Mouse (Mus musculus) cerebellum, postnatal 10 days (tissue): ENCODE results near the gene Galnt10.
A peak's percentile ranks its signal among the peaks of the same experiment; 100 is the strongest.
"Not testable (repeated sequence)": the region's sequence is repeated elsewhere in the genome, so short reads cannot be mapped to it uniquely, and the experiment has no call there.

Source experiments
- DNase-seq, 2 experiments: peaks; one replicate each; pipeline ENCODE4 v3.0.0; 2021; ENCODE audit warnings: mixed read lengths in 2 of 2

The Galnt10 gene

DNA sequence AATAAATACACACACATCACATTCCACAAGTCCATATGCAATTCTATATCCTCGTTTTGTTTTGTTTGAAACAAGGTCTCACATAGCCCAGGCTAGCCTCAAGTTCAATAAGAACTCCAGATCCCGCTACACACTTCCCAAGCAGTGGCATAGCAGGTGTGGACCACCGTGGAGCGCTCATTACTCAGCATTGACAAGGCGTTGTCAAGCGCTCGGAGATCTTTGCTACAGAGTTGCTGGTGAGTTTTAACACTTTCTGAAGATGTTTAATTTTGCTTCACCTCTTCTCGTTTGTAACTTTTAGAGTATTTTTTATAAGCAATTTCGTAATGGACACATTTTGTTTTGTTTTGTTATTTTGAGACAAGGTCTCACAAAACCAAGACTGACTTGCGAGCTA, 154.2 kb downstream of the Galnt10 start:
- DNase-seq, result no peak

DNA sequence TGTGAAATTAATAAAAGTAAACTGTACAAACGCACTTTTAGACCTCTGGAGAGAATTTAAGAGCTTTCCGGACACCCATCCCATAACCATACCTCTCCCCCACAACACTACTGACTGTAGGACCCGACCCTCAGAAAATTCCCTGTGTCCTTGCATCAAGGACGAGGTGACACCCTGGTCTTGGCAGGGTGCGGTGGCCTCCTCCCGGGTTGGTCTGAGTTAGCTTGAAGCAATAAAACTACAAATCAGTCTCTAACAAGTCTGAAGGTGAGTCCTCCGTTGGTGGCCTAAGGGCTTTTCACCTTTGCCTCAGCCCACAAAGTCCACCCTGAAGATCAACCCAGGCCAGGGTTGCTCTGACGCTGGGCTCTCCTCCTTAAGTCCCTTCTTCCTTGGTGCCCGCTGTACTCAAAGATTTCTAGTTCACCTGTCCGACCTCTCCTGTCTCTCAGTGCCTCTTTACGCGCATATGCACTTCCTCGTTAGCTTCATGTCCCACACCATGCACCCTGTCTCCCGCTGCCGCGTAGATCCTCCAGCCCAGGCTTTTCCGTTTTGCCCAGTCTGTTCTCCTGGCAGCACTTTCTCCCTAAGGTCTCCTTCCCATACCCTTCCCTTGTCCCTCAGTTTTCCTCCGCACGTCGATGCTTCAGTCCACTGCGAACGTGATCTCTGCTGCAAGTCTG, 155.2 kb downstream of the Galnt10 start:
- peak in 1 of 2 experiments; percentile 25 for DNase-seq

DNA sequence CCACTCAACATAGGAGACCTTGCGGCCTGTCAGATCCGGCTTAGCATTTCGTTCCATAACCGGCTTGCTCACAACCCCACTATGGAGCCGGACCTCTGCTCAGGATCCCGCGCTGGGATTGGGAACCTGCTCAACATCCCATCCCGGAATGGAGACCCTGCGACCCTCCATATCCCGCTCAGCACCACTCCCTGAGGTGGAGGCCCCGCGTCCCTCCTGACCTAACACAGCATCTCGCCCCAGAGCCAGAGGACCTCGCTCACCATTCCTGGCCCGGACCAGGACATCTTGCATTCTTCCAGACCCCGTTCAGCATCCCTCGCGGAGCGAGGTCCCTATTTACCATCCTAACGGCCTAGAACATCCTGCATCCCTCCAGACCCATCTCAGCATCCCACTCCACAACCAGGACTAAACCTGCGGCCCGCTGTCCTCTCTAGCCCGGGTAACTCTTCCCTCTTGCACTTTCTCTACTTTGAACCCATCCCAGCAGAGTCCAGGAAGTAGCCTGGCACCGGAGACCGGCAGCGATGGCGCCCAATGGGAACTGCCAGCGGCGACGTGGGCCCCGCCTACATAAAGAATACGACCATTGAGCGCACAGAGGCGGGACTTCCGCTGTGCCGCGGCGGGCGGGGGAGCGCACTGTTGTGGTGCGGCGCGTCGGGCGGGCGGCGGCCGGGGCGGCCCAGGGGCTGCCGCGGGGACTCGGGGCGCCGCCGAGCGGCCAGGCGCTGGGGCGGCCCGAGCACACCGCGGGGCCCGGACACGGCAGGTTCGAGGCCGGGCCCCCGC, 155.9 kb downstream of the Galnt10 start, which contains the start of gene Sap30l:
TSS of gene Sap30l (plus strand) at position 667 of the 795 bp plus-strand sequence.
- peak; percentile 98 to 99 for DNase-seq

DNA sequence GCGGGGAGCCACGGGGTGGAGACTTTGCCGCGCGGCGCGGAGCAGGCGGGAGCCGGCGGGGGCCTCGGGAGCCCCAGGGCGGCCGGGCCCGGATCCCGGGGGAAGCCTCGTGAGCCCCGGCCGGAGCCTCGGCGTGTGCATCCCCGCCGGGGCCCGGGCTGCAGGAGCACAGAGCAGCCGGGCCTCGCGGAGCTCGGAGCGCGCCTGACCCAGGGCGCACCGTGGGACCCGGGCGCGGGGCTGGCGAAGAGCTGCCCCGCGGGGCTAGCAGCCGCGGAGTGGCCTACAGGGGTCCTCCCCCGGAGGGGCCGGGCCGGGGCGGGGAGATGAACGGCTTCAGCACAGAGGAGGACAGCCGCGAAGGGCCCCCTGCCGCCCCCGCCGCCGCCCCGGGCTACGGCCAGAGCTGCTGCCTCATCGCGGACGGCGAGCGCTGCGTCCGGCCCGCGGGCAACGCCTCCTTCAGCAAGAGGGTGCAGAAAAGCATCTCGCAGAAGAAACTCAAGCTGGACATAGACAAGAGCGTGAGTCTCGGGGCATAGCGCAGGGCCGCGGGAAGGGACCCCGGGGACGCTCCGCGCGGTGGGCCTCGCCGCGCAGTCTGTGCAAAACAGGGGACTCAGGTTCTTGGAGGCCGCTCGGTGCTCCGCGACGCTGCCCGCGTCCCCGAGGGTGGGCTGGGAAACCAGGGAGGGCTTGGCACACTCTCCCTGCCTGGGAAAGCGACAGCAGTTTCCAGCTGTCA, 156.7 kb downstream of the Galnt10 start:
- DNase-seq, result peak; percentile 72 to 73

DNA sequence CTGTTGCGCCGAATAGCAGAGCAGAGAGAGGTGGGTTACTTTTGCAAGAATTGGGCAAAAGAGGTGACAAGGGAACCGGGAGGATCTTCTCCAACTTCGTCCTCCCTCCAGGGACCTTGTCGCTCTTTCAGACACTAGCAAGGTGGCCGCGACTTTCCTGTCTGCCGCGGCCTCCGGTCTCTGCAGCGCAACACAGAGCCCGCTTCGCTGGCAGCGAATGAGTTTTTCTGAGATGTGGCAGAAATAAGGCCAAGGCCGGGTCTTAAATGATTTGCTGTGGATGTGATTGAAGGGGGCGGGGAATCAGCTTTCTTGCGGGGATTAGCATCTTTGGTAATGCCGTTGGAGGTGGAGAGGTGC, 157.2 kb downstream of the Galnt10 start:
- DNase-seq, result peak; percentile 48 to 50

DNA sequence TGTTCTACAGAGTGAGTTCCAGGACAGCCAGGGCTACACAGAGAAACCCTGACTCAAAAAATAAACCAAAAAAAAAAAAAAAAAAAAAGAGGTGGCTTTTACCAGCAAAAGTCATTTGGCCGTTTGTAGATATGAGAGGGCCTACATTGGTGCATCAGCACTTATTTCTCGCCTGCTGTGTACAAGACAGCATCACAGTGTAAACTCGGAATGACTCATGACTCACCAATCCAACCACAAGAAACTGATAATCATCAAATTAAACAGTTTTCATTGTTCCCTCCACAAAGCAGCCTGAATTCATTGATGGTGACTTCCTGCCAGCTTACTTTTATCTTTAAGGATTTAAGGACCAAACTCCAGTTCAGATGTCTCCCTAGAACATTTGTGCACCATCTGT, 159.8 kb downstream of the Galnt10 start:
- DNase-seq, result no peak

DNA sequence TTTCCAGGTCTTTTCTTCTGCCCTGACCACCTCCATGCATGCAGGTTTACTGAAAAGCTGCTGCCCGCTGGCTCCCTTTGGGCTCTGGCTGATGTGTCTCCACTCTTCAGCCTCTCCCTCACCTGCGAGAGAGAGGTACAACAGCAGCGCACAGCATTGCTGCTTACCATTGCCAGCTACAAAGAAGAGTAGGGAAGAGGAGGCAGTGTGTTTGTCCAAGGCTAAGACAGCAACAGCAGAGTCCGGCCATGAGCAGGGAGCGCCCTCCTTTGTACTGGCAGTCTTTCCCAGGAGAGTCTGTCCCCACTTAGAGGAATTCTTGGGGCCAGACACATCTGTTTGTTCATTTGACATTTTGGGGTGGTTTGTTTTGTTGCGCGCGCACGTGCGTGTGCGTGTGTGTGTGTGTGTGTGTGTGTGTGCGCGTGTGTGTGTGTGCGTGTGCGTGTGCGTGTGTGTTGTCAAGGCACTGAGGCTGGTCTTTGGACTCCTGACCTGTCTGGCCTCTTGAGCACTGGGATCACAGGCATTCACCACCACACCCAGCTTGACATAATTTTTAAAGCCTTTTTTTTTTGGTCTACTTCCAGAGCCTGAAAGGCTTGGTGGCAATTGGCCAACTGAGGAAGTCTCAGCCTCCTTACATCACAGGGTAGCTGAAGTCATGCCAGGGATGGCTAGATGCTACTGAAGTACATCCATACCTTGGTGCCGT, 163.9 kb downstream of the Galnt10 start:
- peak in 1 of 2 experiments; percentile 28 for DNase-seq

DNA sequence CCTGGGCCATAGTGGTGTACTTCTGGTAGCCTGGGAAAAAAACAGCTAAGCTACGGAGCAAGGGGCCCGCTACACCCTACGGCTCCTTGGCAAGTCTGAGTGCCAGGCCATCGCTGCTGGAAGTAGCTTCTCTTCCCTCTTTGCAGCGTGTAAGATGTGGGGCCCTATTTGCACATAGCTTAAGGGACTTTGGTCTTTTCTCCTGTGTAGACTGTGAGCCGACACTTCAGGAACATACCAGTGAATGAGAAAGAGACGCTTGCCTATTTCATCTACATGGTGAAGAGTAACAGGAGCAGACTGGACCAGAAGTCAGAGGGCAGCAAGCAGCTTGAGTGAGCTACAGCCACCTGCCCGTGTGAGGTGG, 164.5 kb downstream of the Galnt10 start:
- peak in 1 of 2 experiments; percentile 22 for DNase-seq

DNA sequence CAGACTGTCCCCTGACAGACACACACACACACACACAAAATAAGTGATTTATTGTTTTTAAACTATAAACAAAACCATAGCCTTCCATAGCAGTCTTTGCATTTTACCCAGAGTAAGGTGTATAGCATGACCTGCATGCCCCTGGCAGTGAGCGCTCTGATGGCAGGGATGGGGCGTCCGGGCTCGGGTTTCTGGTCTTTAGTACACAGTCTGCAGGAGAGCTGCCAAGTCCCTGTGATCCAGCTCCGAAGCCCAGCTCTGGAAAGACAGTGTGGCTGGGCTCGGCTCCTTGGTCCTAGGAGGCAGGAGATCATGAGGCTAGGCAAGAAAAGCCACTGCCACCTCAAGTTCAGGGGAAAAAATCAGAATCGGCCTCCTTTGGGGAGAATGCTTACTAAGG, 165.8 kb downstream of the Galnt10 start:
- DNase-seq, result peak in 1 of 2 experiments; percentile 29

DNA sequence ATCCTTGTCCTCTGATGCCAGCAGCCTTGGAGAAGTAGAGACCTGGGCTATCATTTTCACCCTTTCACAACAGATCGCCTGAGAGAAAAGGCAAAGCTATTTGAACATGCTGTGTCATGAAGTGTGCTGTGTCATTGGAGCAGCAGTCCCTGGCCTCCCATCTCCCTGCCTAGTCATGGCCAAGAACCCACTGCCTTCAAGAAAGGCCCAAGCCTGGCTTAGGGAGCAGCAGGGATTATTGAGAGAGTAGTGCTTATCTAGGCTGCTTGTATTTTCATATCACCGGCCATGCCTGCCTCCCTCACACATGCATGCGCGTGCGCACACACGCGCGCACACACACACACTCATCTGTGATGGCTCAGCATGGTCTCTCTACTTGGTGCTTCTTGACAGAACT, 167.0 kb downstream of the Galnt10 start:
- no peak for DNase-seq

DNA sequence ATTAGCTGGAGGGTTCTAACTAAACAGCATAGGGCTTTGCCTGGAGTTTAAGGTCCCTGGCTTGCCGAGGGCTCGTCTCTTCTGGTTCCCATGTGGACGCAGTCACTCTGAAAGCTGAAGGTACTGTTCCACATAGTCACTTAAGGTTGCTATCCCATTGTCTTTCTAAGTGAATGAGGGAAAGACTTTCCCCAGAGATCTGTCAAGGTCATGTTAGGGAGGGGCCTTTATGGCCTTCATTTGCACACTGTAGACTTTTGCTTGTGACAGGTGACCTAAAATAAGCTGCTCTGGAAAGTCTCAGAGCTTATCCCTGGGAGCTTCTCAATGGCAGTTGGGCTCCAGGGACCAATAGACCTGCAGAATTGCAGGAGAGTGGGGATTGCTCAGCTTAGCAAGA, 168.4 kb downstream of the Galnt10 start:
- no peak for DNase-seq

DNA sequence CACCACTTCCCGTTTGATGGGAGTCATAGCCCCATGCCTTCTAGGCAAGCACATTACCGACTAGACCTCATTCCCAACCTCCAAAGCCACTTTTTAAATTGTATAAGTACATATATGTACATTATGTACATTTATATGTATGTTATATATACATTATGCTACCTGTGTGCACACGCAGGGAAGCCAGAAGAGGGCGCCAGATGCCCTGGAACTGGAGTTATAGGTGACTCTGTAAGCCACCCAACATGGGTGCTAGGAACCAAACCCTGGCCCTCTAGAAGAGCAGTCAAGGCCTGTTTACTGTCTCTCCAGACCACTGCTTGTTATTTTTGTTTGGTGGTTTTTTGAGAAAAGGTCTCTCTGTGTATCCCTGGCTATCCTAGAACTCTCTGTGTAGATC, 172.9 kb downstream of the Galnt10 start:
- no peak for DNase-seq

DNA sequence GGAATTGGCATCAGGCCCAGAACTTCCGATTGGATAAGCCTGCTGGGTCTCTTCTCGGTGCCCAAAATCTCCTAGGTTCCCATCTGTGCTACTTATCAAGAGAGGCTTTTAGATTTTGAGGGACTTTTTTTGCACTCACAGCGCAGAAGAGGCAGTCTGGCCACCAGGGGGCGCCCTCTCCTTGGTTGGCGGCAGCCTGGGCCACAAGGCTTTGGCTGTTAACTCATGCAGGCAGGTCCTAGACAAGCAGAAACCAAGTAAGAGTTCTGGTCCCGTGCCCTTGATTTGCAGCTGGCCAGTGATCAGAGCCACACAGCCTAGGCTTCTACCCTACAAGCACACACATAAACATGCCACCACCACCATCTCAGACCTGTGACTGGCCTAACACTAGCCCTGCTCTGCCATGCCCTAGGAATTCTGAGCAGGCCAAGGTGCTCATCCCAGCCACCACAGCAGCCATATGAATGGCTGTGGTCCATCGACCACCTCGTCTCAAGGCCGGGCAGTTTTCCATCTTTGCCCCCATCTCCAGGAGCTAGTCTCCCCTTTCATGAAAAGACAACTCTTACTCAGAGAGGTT, 174.8 kb downstream of the Galnt10 start:
- DNase-seq, result peak; percentile 93 to 96

DNA sequence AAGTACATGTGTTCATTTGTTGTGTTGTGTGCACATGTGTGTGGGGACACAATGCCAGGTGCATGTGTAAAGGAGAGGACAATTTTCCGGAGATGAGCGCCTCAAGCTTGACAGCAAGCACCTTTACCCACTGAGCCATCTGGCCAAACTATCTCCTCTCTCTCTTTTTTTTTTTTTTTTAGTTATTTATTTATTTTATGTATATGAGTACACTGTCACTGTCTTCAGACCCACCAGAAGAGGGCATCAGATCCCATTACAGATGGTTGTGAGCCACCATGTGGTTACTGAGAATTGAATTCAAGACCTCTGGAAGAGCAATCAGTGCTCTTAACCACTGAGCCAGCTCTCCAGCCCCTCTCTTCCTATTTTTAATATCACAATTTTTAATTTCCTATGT, 177.9 kb downstream of the Galnt10 start:
- DNase-seq, result not testable (repeated sequence)

DNA sequence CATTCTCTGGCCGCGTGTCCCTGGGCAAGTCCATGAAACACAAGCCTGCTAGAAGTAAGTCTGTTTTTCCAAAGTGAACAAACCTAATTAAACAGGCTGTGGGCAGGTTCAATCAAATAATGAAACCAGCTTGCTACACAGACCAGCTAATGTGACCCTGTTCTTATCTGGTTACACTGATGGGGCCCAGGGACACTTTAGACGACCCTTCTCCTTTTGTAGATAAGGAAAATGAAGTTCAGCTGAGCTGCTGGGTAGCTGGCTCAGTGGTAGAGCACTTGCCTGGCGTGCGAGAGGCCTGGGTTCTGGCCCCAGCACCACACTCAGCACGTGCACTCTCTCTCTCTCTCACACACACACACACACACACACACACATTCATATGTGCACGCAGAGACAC, 178.5 kb downstream of the Galnt10 start:
- DNase-seq, result no peak

DNA sequence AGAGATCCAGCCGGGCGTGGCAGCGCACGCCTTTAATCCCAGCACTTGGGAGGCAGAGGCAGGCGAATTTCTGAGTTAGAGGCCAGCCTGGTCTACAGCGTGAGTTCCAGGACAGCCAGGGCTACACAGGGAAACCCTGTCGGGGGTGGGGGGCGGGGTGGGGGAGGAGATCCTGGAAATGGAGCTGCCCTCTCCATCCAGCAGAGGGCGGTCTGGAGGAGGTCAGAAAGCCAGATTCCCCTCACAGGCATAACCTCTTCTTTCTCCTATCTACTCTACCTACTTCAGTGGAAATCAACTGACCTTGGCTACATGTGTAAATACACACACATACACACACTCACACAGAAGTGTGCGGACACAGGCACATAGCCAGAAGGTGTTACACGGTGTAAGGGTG, 180.0 kb downstream of the Galnt10 start:
- DNase-seq, result not testable (repeated sequence)

DNA sequence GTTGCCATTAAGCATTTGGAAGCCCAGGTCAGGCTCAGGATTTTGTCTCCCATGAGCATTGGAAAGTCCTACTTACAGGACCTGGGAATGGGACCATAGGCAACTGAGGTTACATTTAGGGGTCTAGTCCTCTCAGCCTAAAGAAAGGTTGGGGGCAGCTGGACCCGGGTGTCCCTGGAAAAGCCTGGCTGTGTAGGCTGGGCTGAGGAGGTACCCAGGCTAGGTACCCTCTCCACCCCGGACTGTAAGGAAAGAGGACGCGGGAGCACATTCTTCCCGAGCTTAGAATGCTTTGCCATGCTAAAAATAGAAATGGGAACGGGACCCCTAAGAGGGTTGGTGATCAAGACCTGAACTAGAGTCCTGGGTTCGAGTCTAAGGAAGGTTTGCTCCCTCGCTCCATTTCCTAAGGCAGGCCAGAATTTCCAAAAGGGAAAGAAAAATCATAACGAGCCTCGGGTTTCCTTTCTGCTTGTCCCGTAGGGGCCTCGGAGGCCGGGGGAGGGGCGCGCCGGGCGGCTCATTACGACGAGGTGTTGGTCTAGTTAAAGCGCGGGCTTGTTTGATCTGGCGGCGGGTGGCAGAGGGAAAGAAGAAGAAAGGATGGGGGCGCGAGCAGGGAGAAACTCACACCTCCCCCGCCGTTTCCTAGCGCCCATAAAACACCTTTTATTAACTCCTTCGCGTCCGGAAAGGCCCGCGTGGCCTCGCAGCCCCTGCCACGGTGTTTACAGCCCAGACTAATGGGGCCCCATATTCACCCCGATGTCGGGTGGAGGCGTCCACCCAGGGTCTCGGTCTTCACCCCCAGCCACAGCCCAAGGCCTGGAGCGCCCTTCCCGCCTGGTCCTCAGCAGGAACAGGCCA, 182.0 kb downstream of the Galnt10 start:
- DNase-seq, result peak; percentile 24 to 36

DNA sequence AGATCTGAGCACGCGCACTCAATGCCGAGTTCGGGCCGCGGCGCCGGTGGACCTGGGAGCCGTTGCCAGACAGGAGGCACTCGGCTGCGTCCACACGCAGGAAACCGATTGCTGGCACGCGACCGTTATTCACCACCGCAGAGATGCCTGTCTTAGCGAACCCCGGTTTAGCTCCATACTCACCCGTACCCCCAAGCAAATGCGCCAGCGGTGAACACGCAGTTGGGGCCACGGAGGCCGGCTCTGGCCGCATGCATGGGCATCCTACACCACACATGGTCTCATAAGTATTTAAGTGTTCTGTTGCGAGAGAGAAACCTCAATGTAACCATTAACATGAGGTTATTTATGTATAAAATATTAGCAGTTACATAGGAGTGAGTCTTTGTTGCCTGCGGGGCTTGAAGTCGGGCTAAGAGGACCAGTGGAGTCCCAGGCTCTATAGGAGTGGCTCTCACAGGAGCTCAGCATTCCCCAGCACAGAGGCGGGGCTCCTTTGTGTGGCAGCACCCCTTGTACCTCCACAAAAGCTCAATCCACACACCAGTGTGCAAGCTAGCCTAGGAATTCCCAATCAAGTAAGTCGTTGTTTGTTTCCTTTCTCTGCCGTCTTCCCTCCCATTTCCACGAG, 182.8 kb downstream of the Galnt10 start:
- peak; percentile 39 to 51 for DNase-seq

DNA sequence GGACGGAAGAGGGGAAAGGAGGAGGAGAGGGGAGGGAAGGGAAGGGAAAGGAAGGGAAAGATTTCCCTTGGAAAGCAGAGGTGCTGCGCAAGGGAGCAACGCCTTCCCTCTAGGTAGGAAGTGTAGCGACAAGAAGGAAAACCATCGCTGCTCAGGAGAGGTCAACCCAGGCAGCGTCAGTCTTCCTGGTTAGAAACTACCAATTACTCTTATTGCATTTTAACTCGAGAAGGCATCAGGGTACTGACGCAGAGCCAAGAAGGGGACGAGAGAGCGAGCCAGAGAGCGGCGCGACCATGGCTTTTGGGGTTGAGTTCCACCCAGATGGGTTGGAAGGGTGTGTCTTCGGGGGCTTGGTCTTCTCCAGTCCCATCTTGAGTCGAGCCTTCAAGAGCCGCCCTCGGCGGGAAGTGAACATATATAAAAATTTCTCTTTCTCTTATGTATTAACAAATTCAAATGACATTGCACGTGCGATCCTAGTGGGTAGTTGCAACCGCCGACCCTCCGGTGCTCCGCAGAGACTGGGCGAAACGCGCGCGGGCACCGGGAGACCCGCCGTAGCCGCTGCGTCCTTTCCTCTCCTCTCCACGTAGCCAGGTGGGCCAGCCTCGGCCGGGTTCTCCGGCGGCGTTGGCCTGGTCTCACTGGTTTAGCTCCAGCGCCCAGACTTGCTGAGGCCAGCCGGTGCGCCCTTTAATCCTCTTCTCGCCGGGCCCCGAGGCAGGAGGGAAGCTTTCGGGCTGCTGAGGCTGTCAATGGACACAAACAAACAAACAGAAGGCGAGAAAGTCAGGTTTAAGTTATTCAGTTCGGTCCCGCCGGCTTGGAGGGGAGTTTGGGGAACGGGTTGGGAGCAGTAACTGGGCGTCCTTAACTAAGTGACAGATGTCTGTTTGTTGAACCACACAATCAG, 184.0 kb downstream of the Galnt10 start:
- DNase-seq, result peak; percentile 46 to 50
